Mouse (Mus musculus) lung, embryonic 14.5 days (tissue): Measurements from ENCODE around the gene Csgalnact2. TPM values are rescaled to one million over a fixed set of nuclear protein-coding genes. Genes with fewer than 3 reads are reported as not detected.

Source experiments
- ATAC-seq: fragments of 200-750 bp; cut with Nextera tagmentation; 2 replicates; pipeline ENCODE4 v1.8.0; 2017; ENCODE audit warnings: mild to moderate bottlenecking, moderate TSS enrichment, moderate library complexity; ENCODE audit not compliant: insufficient read depth
- DNase-seq: peaks from one replicate; pipeline ENCODE4 v3.0.0-alpha.2; 2015
- H3K27ac ChIP-seq: fragments of 300-500 bp; sonication (generic); 2 replicates; pipeline ENCODE4 v1.5.1; 2014; ENCODE audit warnings: low read depth, mild to moderate bottlenecking, moderate library complexity
- H3K27me3 ChIP-seq: fragments of 300-500 bp; sonication (generic); 2 replicates; pipeline ENCODE4 v1.6.1; 2014; ENCODE audit warnings: low read length, control low read depth; ENCODE audit not compliant: insufficient read depth
- H3K36me3 ChIP-seq: fragments of 300-500 bp; sonication (generic); 2 replicates; pipeline ENCODE4 v1.6.1; 2014; ENCODE audit warnings: control low read depth; ENCODE audit not compliant: insufficient read depth
- H3K4me1 ChIP-seq: fragments of 300-500 bp; sonication (generic); 2 replicates; pipeline ENCODE4 v1.6.1; 2014; ENCODE audit warnings: antibody characterized with exemption, control low read depth; ENCODE audit not compliant: insufficient read depth
- H3K4me2 ChIP-seq: fragments of 300-500 bp; sonication (generic); 2 replicates; pipeline ENCODE4 v1.6.1; 2014; ENCODE audit warnings: mild to moderate bottlenecking
- H3K4me3 ChIP-seq: fragments of 300-500 bp; sonication (generic); 2 replicates; pipeline ENCODE4 v1.5.1; 2014; ENCODE audit warnings: low read depth, low read length
- H3K9ac ChIP-seq: fragments of 300-500 bp; sonication (generic); 2 replicates; pipeline ENCODE4 v1.6.1; 2014
- H3K9me3 ChIP-seq: fragments of 300-500 bp; sonication (generic); 2 replicates; pipeline ENCODE4 v1.6.1; 2016; ENCODE audit warnings: low read depth, low read length, control low read depth
- CTCF ChIP-seq: IDR thresholded peaks from 2 replicates; pipeline ENCODE4 v1.5.1; 2016; ENCODE audit warnings: antibody characterized with exemption, low read depth
- WGBS: fragments of 180-500 bp; shearing (Covaris S2); extraction: QIAGEN DNeasy Blood & Tissue Kit; methylation state at CpG from one replicate; pipeline ENCODE4 v1.1.7; 2014; 5-methylcytosine and 5-hydroxymethylcytosine counted together
- polyA plus RNA-seq: library from polyadenylated mRNA; unstranded; fragments of >200 nt; fragmentation: Nextera tagmentation; extraction: Ambion mirVana; gene quantifications from 2 replicates; pipeline ENCODE4 v1.2.1, GENCODE M21; 2014

Csgalnact2 gene
- polyA plus RNA-seq, 1 experiment from 2014 or later = 20.0 TPM

- Histone ChIP-seq H3K9ac (no peak overlapping the region), H3K27me3 (no peaks in the 10 kb centered on the region), H3K4me2 (no peak overlapping the region), H3K4me1 (no peaks in the 10 kb centered on the region), H3K36me3 (no peaks in the 10 kb centered on the region), H3K4me3 (no peak overlapping the region), H3K27ac (no peak overlapping the region), H3K9me3 (no peaks in the 10 kb centered on the region)
- WGBS = 62% methylated on average over 6 of the region's 6 CpGs
- DNase-seq (no peak), ATAC-seq (no peak)
- TF ChIP-seq CTCF = no peak
Measured at GRCm38 (mm10) chr6:118083608-118084007, 55.3 kb downstream of the Csgalnact2 start.

DNA sequence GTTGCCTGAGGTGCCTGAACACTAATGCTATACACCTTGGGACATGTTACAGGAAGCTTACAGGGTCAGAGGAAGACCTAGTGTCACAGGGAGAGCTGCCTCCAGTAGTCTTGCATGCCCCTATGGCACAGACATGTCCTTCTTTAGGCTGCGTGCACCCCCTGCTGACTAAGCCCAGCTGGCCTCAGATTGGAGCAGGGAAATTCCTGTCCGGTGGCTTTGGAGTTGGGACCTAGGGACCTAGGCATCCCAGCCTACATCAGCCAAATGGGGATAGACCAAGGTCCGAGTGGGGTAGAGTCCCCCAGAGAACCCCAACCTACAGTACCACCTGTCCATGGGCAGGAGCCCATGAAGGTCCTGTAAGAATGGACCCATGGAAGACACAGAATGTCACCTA is 56.6 kb downstream of the Csgalnact2 start:
- 72% methylated on average over 3 of the region's 3 CpGs for WGBS
- no peak for TF ChIP-seq CTCF
- H3K4me2 ChIP-seq = no peak overlapping the region
- ATAC-seq (no peak), DNase-seq (no peak)
- H3K4me1 ChIP-seq = no peaks in the 10 kb centered on the region
- no peak overlapping the region for H3K27ac ChIP-seq
- H3K36me3 ChIP-seq = no peaks in the 10 kb centered on the region
- H3K27me3 ChIP-seq = no peaks in the 10 kb centered on the region
- H3K9me3 ChIP-seq = no peaks in the 10 kb centered on the region
- no peak overlapping the region for H3K9ac ChIP-seq
- H3K4me3 ChIP-seq = no peak overlapping the region

- Histone ChIP-seq H3K27ac (no peak overlapping the region), H3K4me3 (no peak overlapping the region), H3K9me3 (no peaks in the 10 kb centered on the region), H3K36me3 (no peaks in the 10 kb centered on the region), H3K9ac (no peak overlapping the region), H3K27me3 (no peaks in the 10 kb centered on the region), H3K4me2 (no peak overlapping the region), H3K4me1 (no peaks in the 10 kb centered on the region)
- ATAC-seq (no peak), DNase-seq (no peak)
- TF ChIP-seq CTCF = no peak
- WGBS = 89% methylated on average over 4 of the region's 4 CpGs
Measured at GRCm38 (mm10) chr6:118080711-118081110, 58.2 kb downstream of the Csgalnact2 start.

GRCm38 (mm10) chr6:118079762-118080465 is 59.0 kb downstream of the Csgalnact2 start:
- Histone ChIP-seq H3K9me3 (no peaks in the 10 kb centered on the region), H3K27ac (no peak overlapping the region), H3K36me3 (no peaks in the 10 kb centered on the region), H3K4me3 (no peak overlapping the region), H3K4me2 (no peak overlapping the region), H3K27me3 (no peaks in the 10 kb centered on the region), H3K4me1 (no peaks in the 10 kb centered on the region), H3K9ac (no peak overlapping the region)
- DNase-seq (no peak), ATAC-seq (no peak)
- TF ChIP-seq CTCF = no peak
- WGBS = 55% methylated on average over 10 of the region's 10 CpGs

GRCm38 (mm10) chr6:118079292-118079691 is 59.6 kb downstream of the Csgalnact2 start:
- Histone ChIP-seq H3K4me2 (no peak overlapping the region), H3K9ac (no peak overlapping the region), H3K27ac (no peak overlapping the region), H3K9me3 (no peaks in the 10 kb centered on the region), H3K27me3 (no peaks in the 10 kb centered on the region), H3K36me3 (no peaks in the 10 kb centered on the region), H3K4me1 (0 out of 2 replicates have a peak, but pooled peaks cover 1% of the 10 kb centered on the region), H3K4me3 (no peak overlapping the region)
- ATAC-seq (no peak), DNase-seq (no peak)
- WGBS = 55% methylated on average over 3 of the region's 3 CpGs
- TF ChIP-seq CTCF = no peak

DNA sequence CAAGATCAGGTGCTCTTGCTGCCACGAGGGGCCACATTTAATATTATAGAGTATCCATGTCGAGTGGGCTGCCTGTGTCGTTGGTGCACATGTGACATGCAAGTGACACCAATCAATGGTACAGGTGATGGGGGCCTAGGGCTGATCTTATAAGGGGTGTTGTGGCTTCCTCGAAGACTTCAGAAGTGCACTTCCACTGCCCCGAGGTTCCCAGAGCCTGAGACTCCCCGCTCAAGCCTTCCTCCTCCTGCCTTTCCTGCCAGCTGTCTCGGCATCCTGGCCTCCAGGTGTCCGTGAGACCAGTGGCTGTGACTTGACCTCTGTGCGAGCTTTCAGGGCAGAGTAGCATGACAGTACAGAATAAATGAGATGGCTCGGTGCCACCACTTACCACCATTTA is 60.2 kb downstream of the Csgalnact2 start:
- Histone ChIP-seq H3K9me3 (no peaks in the 10 kb centered on the region), H3K27me3 (no peaks in the 10 kb centered on the region), H3K4me2 (no peak overlapping the region), H3K27ac (no peak overlapping the region), H3K4me3 (no peak overlapping the region), H3K36me3 (no peaks in the 10 kb centered on the region), H3K4me1 (0 out of 2 replicates have a peak, but pooled peaks cover 5% of the 10 kb centered on the region), H3K9ac (no peak overlapping the region)
- 54% methylated on average over 10 of the region's 10 CpGs for WGBS
- DNase-seq = no peak
- TF ChIP-seq CTCF = no peak
- ATAC-seq = no peak

GRCm38 (mm10) chr6:118077421-118077820 is 61.5 kb downstream of the Csgalnact2 start:
- no peaks in the 10 kb centered on the region for H3K36me3 ChIP-seq
- H3K4me1 ChIP-seq = 0 out of 2 replicates have a peak, but pooled peaks cover 5% of the 10 kb centered on the region
- H3K9ac ChIP-seq = no peak overlapping the region
- 78% methylated on average over 7 of the region's 7 CpGs for WGBS
- no peak for DNase-seq
- no peak for TF ChIP-seq CTCF
- H3K4me3 ChIP-seq = no peak overlapping the region
- H3K27me3 ChIP-seq = no peaks in the 10 kb centered on the region
- no peak overlapping the region for H3K27ac ChIP-seq
- no peaks in the 10 kb centered on the region for H3K9me3 ChIP-seq
- no peak for ATAC-seq
- H3K4me2 ChIP-seq = no peak overlapping the region

DNA sequence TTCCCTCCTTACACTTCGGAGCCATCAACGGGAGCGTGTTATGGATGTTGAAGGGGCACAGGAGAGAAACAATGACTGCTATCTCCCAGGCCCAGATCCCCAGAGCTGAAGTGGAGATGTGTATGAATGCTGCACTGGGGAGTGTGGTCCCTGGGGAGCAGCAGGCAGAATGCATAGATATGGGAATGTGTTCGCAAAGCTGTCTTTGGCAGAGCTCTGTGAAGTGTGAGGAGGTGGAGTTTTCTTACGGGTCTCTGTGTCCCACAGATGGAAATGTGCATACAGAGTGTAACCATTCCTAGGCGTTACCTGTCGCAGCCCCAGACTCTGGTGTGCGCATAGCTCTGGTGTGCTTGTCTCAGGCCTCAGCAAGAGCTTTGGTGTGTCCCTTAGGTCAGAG is 62.2 kb downstream of the Csgalnact2 start:
- no peak for TF ChIP-seq CTCF
- Histone ChIP-seq H3K9me3 (no peaks in the 10 kb centered on the region), H3K4me1 (0 out of 2 replicates have a peak, but pooled peaks cover 5% of the 10 kb centered on the region), H3K4me3 (no peak overlapping the region), H3K27me3 (no peaks in the 10 kb centered on the region), H3K4me2 (no peak overlapping the region), H3K36me3 (no peaks in the 10 kb centered on the region), H3K27ac (no peak overlapping the region), H3K9ac (no peak overlapping the region)
- WGBS = 77% methylated on average over 8 of the region's 8 CpGs
- ATAC-seq (no peak), DNase-seq (no peak)
